Mouse (Mus musculus) embryonic facial prominence, embryonic 12.5 days (tissue): Measurements from ENCODE around the gene Ntn4. TPM values are rescaled to one million over a fixed set of nuclear protein-coding genes. Genes with fewer than 3 reads are reported as not detected.

ENCODE experiments used
- ATAC-seq: fragments of 200-750 bp; cut with Nextera tagmentation; 2 replicates; pipeline ENCODE4 v1.8.0; 2017; ENCODE audit not compliant: insufficient number of reproducible peaks, insufficient read depth, low FRiP score, low TSS enrichment
- H3K27ac ChIP-seq: fragments of 300-500 bp; sonication (generic); 2 replicates; pipeline ENCODE4 v1.5.1; 2016; ENCODE audit warnings: mild to moderate bottlenecking
- H3K27me3 ChIP-seq: fragments of 300-500 bp; sonication (generic); 2 replicates; pipeline ENCODE4 v1.6.1; 2016; ENCODE audit warnings: mild to moderate bottlenecking, moderate library complexity
- H3K36me3 ChIP-seq: fragments of 300-500 bp; sonication (generic); 2 replicates; pipeline ENCODE4 v1.6.1; 2016; ENCODE audit warnings: mild to moderate bottlenecking
- H3K4me1 ChIP-seq: fragments of 300-500 bp; sonication (generic); 2 replicates; pipeline ENCODE4 v1.6.1; 2016
- H3K4me2 ChIP-seq: fragments of 300-500 bp; sonication (generic); replicated peaks from 2 replicates; pipeline ENCODE4 v1.6.1; 2016; ENCODE audit warnings: mild to moderate bottlenecking, moderate library complexity
- H3K4me3 ChIP-seq: fragments of 300-500 bp; sonication (generic); 2 replicates; pipeline ENCODE4 v1.5.1; 2016; ENCODE audit warnings: mild to moderate bottlenecking
- H3K9ac ChIP-seq: fragments of 300-500 bp; sonication (generic); 2 replicates; pipeline ENCODE4 v1.6.1; 2016; ENCODE audit warnings: mild to moderate bottlenecking, moderate library complexity
- H3K9me3 ChIP-seq: fragments of 300-500 bp; sonication (generic); 2 replicates; pipeline ENCODE4 v1.6.1; 2016; ENCODE audit warnings: mild to moderate bottlenecking, moderate library complexity
- WGBS: fragments of 180-500 bp; shearing (Covaris S2); methylation state at CpG from one replicate; pipeline ENCODE4 v1.1.7; 2016; 5-methylcytosine and 5-hydroxymethylcytosine counted together
- polyA plus RNA-seq: library from polyadenylated mRNA; unstranded; fragments of >200 nt; fragmentation: Nextera tagmentation; extraction: Ambion mirVana; gene quantifications from 2 replicates; pipeline ENCODE4 v1.2.1, GENCODE M21; 2016

The Ntn4 gene
- polyA plus RNA-seq, 1 experiment from 2014 or later, result 1.5 TPM

GRCm38 (mm10) chr10:93751302-93751701 is 110.8 kb downstream of the Ntn4 start:
- Histone ChIP-seq H3K27me3 (no peaks in the 10 kb centered on the region), H3K4me2 (no peak overlapping the region), H3K36me3 (no peaks in the 10 kb centered on the region), H3K27ac (no peak overlapping the region), H3K9me3 (no peaks in the 10 kb centered on the region), H3K9ac (no peak overlapping the region), H3K4me3 (no peak overlapping the region), H3K4me1 (no peaks in the 10 kb centered on the region)
- WGBS, result 58% methylated on average over 14 of the region's 14 CpGs
- ATAC-seq, result no peak

- no peak for ATAC-seq
- Histone ChIP-seq H3K4me2 (no peak overlapping the region), H3K9me3 (no peaks in the 10 kb centered on the region), H3K9ac (no peak overlapping the region), H3K4me3 (no peak overlapping the region), H3K27me3 (no peaks in the 10 kb centered on the region), H3K27ac (no peak overlapping the region), H3K36me3 (no peaks in the 10 kb centered on the region), H3K4me1 (no peaks in the 10 kb centered on the region)
- 75% methylated on average over 13 of the region's 13 CpGs for WGBS
Observed at GRCm38 (mm10) chr10:93753711-93754391, 113.4 kb downstream of the Ntn4 start.

GRCm38 (mm10) chr10:93756211-93756610 is 115.7 kb downstream of the Ntn4 start:
- ATAC-seq, result no peak
- Histone ChIP-seq H3K9ac (no peak overlapping the region), H3K4me1 (no peaks in the 10 kb centered on the region), H3K4me2 (no peak overlapping the region), H3K27ac (no peak overlapping the region), H3K4me3 (no peak overlapping the region), H3K36me3 (no peaks in the 10 kb centered on the region), H3K9me3 (no peaks in the 10 kb centered on the region), H3K27me3 (no peaks in the 10 kb centered on the region)
- WGBS, result 37% methylated on average over 10 of the region's 10 CpGs

GRCm38 (mm10) chr10:93759644-93760043 is 119.2 kb downstream of the Ntn4 start:
- no peak for ATAC-seq
- Histone ChIP-seq H3K36me3 (no peaks in the 10 kb centered on the region), H3K9ac (no peak overlapping the region), H3K27me3 (no peaks in the 10 kb centered on the region), H3K4me3 (no peak overlapping the region), H3K4me2 (no peak overlapping the region), H3K9me3 (no peaks in the 10 kb centered on the region; the same call in 1 of the 2 replicates), H3K4me1 (no peaks in the 10 kb centered on the region), H3K27ac (no peak overlapping the region)
- 81% methylated on average over 4 of the region's 4 CpGs for WGBS

DNA sequence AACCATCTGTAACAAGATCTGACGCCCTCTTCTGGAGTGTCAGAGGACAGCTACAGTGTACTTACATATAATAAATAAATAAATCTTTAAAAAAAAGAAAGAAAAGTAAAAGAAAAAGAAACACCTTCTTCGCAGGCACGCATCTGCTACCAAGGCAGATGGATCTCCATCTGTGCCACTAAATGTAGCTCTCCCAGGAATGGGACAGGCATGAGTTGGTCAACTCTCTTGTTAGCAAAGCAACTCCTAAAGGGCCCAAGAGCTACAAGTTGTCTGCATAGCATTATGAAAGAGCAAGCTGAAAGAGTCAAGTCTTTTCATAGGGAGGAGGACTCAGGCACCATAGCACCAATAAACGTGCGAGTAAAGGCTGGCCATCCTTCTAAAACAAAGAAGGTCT is 119.9 kb downstream of the Ntn4 start:
- H3K9me3 ChIP-seq, result no peaks in the 10 kb centered on the region; the same call in 1 of the 2 replicates
- no peak overlapping the region for H3K27ac ChIP-seq
- H3K4me2 ChIP-seq, result no peak overlapping the region
- H3K4me1 ChIP-seq, result no peaks in the 10 kb centered on the region
- no peak for ATAC-seq
- H3K9ac ChIP-seq, result no peak overlapping the region
- no peak overlapping the region for H3K4me3 ChIP-seq
- no peaks in the 10 kb centered on the region for H3K36me3 ChIP-seq
- 83% methylated on average over 5 of the region's 5 CpGs for WGBS
- no peaks in the 10 kb centered on the region for H3K27me3 ChIP-seq

- Histone ChIP-seq H3K27ac (no peak overlapping the region), H3K9ac (no peak overlapping the region), H3K9me3 (no peaks in the 10 kb centered on the region; the same call in 1 of the 2 replicates), H3K36me3 (no peaks in the 10 kb centered on the region), H3K4me3 (no peak overlapping the region), H3K27me3 (no peaks in the 10 kb centered on the region), H3K4me2 (no peak overlapping the region), H3K4me1 (no peaks in the 10 kb centered on the region)
- ATAC-seq, result no peak
- 38% methylated on average over 5 of the region's 5 CpGs for WGBS
Observed at GRCm38 (mm10) chr10:93763074-93763473, 122.6 kb downstream of the Ntn4 start.

DNA sequence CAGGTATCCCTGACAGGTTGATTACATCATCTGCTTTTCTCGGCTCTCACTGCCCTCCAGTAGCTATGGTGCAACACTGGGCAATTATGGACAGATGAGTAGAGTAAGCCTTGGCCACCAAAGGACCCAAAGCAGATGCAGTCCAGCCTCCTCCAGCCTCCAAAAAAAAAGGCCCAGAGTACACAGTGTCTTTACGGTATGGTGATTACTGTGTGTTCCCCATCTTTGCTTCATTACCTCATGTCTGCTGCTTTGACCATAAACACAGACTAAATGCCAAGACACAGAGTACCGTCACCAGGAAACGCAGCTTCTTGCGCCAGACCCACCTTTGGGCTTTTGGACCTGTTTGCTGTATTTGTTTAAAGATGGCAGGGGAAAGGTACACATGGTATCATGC is 125.7 kb downstream of the Ntn4 start:
- Histone ChIP-seq H3K27ac (no peak overlapping the region), H3K27me3 (no peaks in the 10 kb centered on the region), H3K36me3 (no peaks in the 10 kb centered on the region), H3K9me3 (no peaks in the 10 kb centered on the region; the same call in 1 of the 2 replicates), H3K4me3 (no peak overlapping the region), H3K4me1 (no peaks in the 10 kb centered on the region), H3K4me2 (no peak overlapping the region), H3K9ac (no peak overlapping the region)
- no peak for ATAC-seq
- 90% methylated on average over 5 of the region's 5 CpGs for WGBS

DNA sequence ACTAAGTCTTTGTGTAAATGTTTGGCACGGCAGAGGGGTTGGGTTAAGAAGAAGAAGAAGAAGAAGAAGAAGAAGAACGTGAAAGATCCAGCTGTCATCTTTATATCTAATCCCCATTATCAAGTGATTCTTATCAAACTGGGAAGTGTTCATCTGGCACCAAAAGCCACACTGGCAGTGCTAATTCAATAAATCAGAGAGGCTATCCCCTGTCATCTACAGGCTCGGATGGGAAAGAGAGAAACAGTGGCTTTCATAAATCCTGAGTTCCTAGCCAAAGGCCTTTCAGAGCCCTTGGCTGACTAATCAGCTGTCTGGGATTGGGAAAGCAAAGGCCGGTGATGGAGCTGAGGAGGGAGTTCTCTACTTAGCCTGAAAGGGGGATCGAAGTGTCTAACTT is 126.8 kb downstream of the Ntn4 start:
- H3K9me3 ChIP-seq, result no peaks in the 10 kb centered on the region; the same call in 1 of the 2 replicates
- no peak overlapping the region for H3K9ac ChIP-seq
- no peak overlapping the region for H3K4me2 ChIP-seq
- ATAC-seq, result no peak
- H3K4me3 ChIP-seq, result no peak overlapping the region
- WGBS, result 79% methylated on average over 5 of the region's 5 CpGs
- H3K27ac ChIP-seq, result no peak overlapping the region
- H3K27me3 ChIP-seq, result no peaks in the 10 kb centered on the region
- H3K4me1 ChIP-seq, result no peaks in the 10 kb centered on the region
- H3K36me3 ChIP-seq, result no peaks in the 10 kb centered on the region

GRCm38 (mm10) chr10:93768222-93768621 is 127.7 kb downstream of the Ntn4 start:
- Histone ChIP-seq H3K4me2 (no peak overlapping the region), H3K9me3 (no peaks in the 10 kb centered on the region; the same call in 1 of the 2 replicates), H3K4me1 (no peaks in the 10 kb centered on the region), H3K9ac (no peak overlapping the region), H3K27ac (no peak overlapping the region), H3K4me3 (no peak overlapping the region), H3K27me3 (no peaks in the 10 kb centered on the region), H3K36me3 (no peaks in the 10 kb centered on the region)
- no peak for ATAC-seq
- WGBS, result 72% methylated on average over 9 of the region's 9 CpGs

- H3K27me3 ChIP-seq, result no peaks in the 10 kb centered on the region
Observed at GRCm38 (mm10) chr10:93771931-93772465, 131.5 kb downstream of the Ntn4 start.

GRCm38 (mm10) chr10:93772492-93772891 is 132.0 kb downstream of the Ntn4 start:
- H3K9ac ChIP-seq, result no peak overlapping the region
- no peak overlapping the region for H3K27ac ChIP-seq
- H3K27me3 ChIP-seq, result no peaks in the 10 kb centered on the region
- H3K4me1 ChIP-seq, result peaks cover 9% of the 10 kb centered on the region; the same call in 1 of the 2 replicates
- 73% methylated on average over 3 of the region's 3 CpGs for WGBS
- no peaks in the 10 kb centered on the region for H3K9me3 ChIP-seq
- H3K36me3 ChIP-seq, result no peaks in the 10 kb centered on the region
- no peak overlapping the region for H3K4me2 ChIP-seq
- H3K4me3 ChIP-seq, result no peak overlapping the region
- no peak for ATAC-seq

More at GRCm38 (mm10) chr10:93771931-93772465, 131.5 kb downstream of the Ntn4 start:
- H3K27ac ChIP-seq, result no peak overlapping the region
- no peak for ATAC-seq
- H3K9me3 ChIP-seq, result no peaks in the 10 kb centered on the region
- H3K4me2 ChIP-seq, result no peak overlapping the region
- peaks cover 6% of the 10 kb centered on the region; the same call in 1 of the 2 replicates for H3K4me1 ChIP-seq
- no peak overlapping the region for H3K4me3 ChIP-seq
- H3K36me3 ChIP-seq, result no peaks in the 10 kb centered on the region
- no peak overlapping the region for H3K9ac ChIP-seq
- WGBS, result 60% methylated on average over 9 of the region's 9 CpGs

- WGBS, result 16% methylated on average over 5 of the region's 5 CpGs
Observed at GRCm38 (mm10) chr10:93776731-93777151, 136.3 kb downstream of the Ntn4 start.

More at GRCm38 (mm10) chr10:93776731-93777151, 136.3 kb downstream of the Ntn4 start:
- Histone ChIP-seq H3K4me3 (no peak overlapping the region), H3K36me3 (no peaks in the 10 kb centered on the region), H3K27ac (no peak overlapping the region), H3K27me3 (no peaks in the 10 kb centered on the region), H3K9me3 (no peaks in the 10 kb centered on the region), H3K4me1 (peaks cover 9% of the 10 kb centered on the region; the same call in 1 of the 2 replicates), H3K9ac (no peak overlapping the region), H3K4me2 (no peak overlapping the region)
- ATAC-seq, result no peak
